Mouse (Mus musculus) lung, postnatal 0 days (tissue): ENCODE measurements around the gene Krt8.

Source experiments
- CTCF ChIP-seq: IDR thresholded peaks from 2 replicates; pipeline ENCODE4 v1.5.1; 2016; ENCODE audit warnings: antibody characterized with exemption, mild to moderate bottlenecking
- EP300 ChIP-seq: IDR thresholded peaks from 2 replicates; pipeline ENCODE4 v1.6.1; 2016; ENCODE audit warnings: antibody characterized with exemption, mild to moderate bottlenecking, control low read depth

- TF ChIP-seq CTCF (no peak), EP300 (no peak)
Observed at GRCm38 (mm10) chr15:102028040-102028439, 23.8 kb upstream of the Krt8 start, which contains the start of gene Krt18.
